Mouse (Mus musculus) CD4-positive, CD25-positive, alpha-beta regulatory T cell, adult 2 months (primary cell): ENCODE measurements around the gene Spaca3.

ENCODE experiments used
- DNase-seq: peaks from one replicate; pipeline ENCODE4 v3.0.0-alpha.2; 2012; ENCODE audit warnings: low read depth, low spot score

The Spaca3 gene

GRCm38 (mm10) chr11:80858065-80858464 is at the start of gene Spaca3:
TSS of gene Spaca3 (plus strand) at chr11:80858365.
- DNase-seq: no peak

- DNase-seq: no peak
These were observed 49.6 kb upstream of the Spaca3 start for GRCm38 (mm10) chr11:80808551-80809070.

- no peak for DNase-seq
These were observed 48.5 kb upstream of the Spaca3 start for GRCm38 (mm10) chr11:80809666-80809992.

GRCm38 (mm10) chr11:80809993-80810821 is 48.0 kb upstream of the Spaca3 start, which contains the start of gene Tmem98:
TSS of gene Tmem98 (plus strand) at chr11:80810175.
- no peak for DNase-seq

GRCm38 (mm10) chr11:80811156-80811555 is 47.0 kb upstream of the Spaca3 start:
- DNase-seq: no peak

GRCm38 (mm10) chr11:80815354-80815753 is 42.8 kb upstream of the Spaca3 start:
- no peak for DNase-seq

GRCm38 (mm10) chr11:80818060-80818697 is 40.0 kb upstream of the Spaca3 start:
- DNase-seq: peak; percentile 71

GRCm38 (mm10) chr11:80820085-80820484 is 38.1 kb upstream of the Spaca3 start:
- DNase-seq: no peak

GRCm38 (mm10) chr11:80821296-80821695 is 36.9 kb upstream of the Spaca3 start:
- no peak for DNase-seq

GRCm38 (mm10) chr11:80821794-80822193 is 36.4 kb upstream of the Spaca3 start:
- no peak for DNase-seq

GRCm38 (mm10) chr11:80835395-80835794 is 22.8 kb upstream of the Spaca3 start:
- no peak for DNase-seq

GRCm38 (mm10) chr11:80835841-80836240 is 22.3 kb upstream of the Spaca3 start:
- DNase-seq: no peak

GRCm38 (mm10) chr11:80838724-80839123 is 19.4 kb upstream of the Spaca3 start:
- DNase-seq: no peak

- DNase-seq: no peak
These were observed 14.7 kb upstream of the Spaca3 start for GRCm38 (mm10) chr11:80843435-80843834.

GRCm38 (mm10) chr11:80845486-80845885 is 12.7 kb upstream of the Spaca3 start:
- DNase-seq: no peak

- DNase-seq: no peak
These were observed 12.1 kb upstream of the Spaca3 start for GRCm38 (mm10) chr11:80846115-80846514.

- no peak for DNase-seq
These were observed 10.0 kb upstream of the Spaca3 start for GRCm38 (mm10) chr11:80848131-80848530.

GRCm38 (mm10) chr11:80851859-80852258 is 6.3 kb upstream of the Spaca3 start:
- peak; percentile 27 for DNase-seq

- no peak for DNase-seq
These were observed 5.2 kb upstream of the Spaca3 start for GRCm38 (mm10) chr11:80853014-80853413.

GRCm38 (mm10) chr11:80854430-80854829 is 3.7 kb upstream of the Spaca3 start:
- no peak for DNase-seq

- no peak for DNase-seq
These were observed 3.3 kb upstream of the Spaca3 start for GRCm38 (mm10) chr11:80854908-80855307.

- no peak for DNase-seq
These were observed 1.3 kb upstream of the Spaca3 start for GRCm38 (mm10) chr11:80856827-80857226.

- DNase-seq: no peak
These were observed 4.8 kb downstream of the Spaca3 start for GRCm38 (mm10) chr11:80862941-80863340.
